Mouse (Mus musculus) adrenal gland, postnatal 10 days (tissue): ENCODE data around the gene Stat5b. TPM values are rescaled to one million over a fixed set of nuclear protein-coding genes. Genes with fewer than 3 reads are reported as not detected.

Experiments
- DNase-seq: peaks from one replicate; pipeline ENCODE4 v3.0.0; 2021; ENCODE audit warnings: mixed read lengths
- total RNA-seq, 2 experiments: library from RNA; stranded (reverse); gene quantifications; 2 replicates each; pipeline ENCODE4 v1.2.3; 2021

Stat5b gene
- total RNA-seq, 2 experiments from 2014 or later, result 60.7 to 72.7 TPM

GRCm38 (mm10) chr11:100735954-100736745, 114.4 kb downstream of the Stat5b start:
- no peak for DNase-seq

DNA sequence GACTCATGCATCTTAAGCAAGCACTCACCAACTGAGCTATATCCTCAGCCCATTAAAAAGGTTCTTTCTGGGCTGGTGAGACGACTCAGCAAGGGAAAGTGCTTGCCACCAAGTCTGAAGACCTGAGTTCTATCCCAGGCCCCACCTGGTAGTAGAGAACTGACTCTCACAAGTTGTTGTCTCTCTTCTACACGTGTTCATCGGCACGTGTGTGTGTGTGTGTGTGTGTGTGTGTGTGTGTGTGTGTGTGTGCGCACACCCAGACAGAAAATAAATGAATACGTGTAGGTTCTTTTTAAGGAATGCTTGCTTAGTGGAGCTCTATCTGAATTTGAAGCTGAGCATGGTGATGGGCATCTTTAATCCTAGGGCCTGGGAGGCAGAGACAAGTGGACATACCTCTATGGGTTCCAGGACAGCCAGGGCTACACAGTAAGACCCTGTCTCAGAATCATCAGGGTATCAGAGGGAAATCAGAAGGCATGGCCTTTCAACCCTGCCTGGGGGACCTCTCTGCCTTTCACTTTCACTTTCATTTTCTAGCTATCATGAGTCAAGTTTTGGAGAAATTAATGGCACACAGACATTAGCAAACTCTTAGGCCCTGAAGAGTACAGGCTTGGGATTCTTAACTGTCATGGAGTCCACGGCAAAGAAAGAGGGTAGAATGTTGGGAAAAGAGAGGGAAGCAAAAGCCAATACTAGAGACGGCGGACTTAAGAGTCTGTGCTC, 115.2 kb downstream of the Stat5b start:
- DNase-seq, result no peak

Other genes starting within 250 kb of the Stat5b start
- 10 to 100 TPM; 44.9 to 54.3 TPM for gene Nkiras2, start 231.5 kb downstream of the Stat5b start, total RNA-seq
- 100 to 1,000 TPM; 212 to 265 TPM for gene Dnajc7, start 230.6 kb downstream of the Stat5b start, total RNA-seq
- under 1 TPM; 0.42 to 0.67 TPM for gene Zfp385c, start 158.3 kb downstream of the Stat5b start, total RNA-seq
- 1 to 10 TPM; 6.0 to 9.4 TPM for gene Dhx58, start 146.5 kb downstream of the Stat5b start, total RNA-seq
- gene Kat2a, start 138.3 kb downstream of the Stat5b start, total RNA-seq, result 10 to 100 TPM; 33.1 to 42.4 TPM
- under 1 TPM in 1 of 2 experiments, not detected in 1; 0.64 TPM for gene Hspb9, start 136.9 kb downstream of the Stat5b start, total RNA-seq
- gene Rab5c, start 112.5 kb downstream of the Stat5b start, total RNA-seq, result 100 to 1,000 TPM; 182 to 183 TPM
- gene Kcnh4, start 90.8 kb downstream of the Stat5b start, total RNA-seq, result under 1 TPM; 0.12 to 0.15 TPM
- not detected for gene Hcrt, start 87.8 kb downstream of the Stat5b start, total RNA-seq
- 10 to 100 TPM; 14.1 to 15.7 TPM for gene Ghdc, start 79.8 kb downstream of the Stat5b start, total RNA-seq
- gene Stat5a, start 8.6 kb upstream of the Stat5b start, total RNA-seq, result 10 to 100 TPM; 37.1 to 52.7 TPM
- gene Stat3, start 88.8 kb upstream of the Stat5b start, total RNA-seq, result 10 to 100 TPM; 68.2 to 75.6 TPM
- 100 to 1,000 TPM; 327 to 368 TPM for gene Cavin1, start 120.2 kb upstream of the Stat5b start, total RNA-seq
- 10 to 100 TPM; 93.4 to 95.8 TPM for gene Atp6v0a1, start 158.7 kb upstream of the Stat5b start, total RNA-seq
- 10 to 100 TPM; 27.3 to 28.2 TPM for gene Naglu, start 219.3 kb upstream of the Stat5b start, total RNA-seq
- under 1 TPM; 0.45 to 0.67 TPM for gene Hsd17b1, start 227.7 kb upstream of the Stat5b start, total RNA-seq
- 100 to 1,000 TPM in 1 of 2 experiments, 10 to 100 TPM in 1; 98.0 to 102 TPM for gene Coasy, start 231.8 kb upstream of the Stat5b start, total RNA-seq
- 10 to 100 TPM; 32.9 to 35.0 TPM for gene Mlx, start 236.6 kb upstream of the Stat5b start, total RNA-seq
- gene Psmc3ip, start 244.7 kb upstream of the Stat5b start, total RNA-seq, result 1 to 10 TPM; 6.6 to 7.1 TPM